Comparison of ENCODE assay signal across 9 mouse cellular contexts in the genomic region with DNA sequence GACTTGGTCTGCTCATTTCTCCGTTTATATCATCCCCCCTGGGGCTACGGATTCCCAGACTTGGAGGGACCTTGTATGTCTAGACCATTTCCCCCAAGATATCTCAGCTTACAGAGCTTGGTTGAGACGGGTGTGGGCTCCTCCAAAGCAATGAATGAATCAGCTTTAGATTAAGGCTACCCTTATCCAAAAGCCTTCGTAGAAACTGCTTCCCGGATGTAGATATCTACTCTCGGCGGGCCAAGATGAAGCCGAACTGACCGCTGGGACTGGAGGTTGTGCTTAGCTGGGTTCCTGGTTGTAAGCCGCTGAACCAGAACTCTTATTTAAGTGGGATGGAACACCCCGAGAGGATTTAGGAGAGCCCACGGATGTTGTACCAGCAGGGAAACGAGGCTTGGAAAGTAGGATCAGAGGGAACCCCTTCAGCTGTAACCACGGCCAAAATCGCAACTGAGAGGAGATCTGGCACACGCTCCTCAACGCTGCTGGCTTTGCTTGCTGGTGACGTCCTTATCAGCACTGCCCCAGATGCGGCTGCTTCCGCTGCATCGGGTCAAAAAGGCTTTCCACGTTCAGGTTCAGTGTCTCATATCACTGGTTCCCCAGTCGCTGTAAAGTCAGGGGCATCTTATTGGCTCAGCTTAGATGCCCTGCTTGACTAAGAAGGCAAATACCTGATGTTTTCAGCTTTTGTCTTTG. TPM values are rescaled to one million over a fixed set of nuclear protein-coding genes. Genes with fewer than 3 reads are reported as not detected.
A peak's percentile ranks its signal among the peaks of the same experiment; 100 is the strongest.
DNase-seq lines count a peak whose midpoint lies in the region; ATAC-seq and TF ChIP-seq lines count a peak whose summit lies in the region.
"Had no signal": no experiment of that assay in that cellular context is flagged by ENCODE, and none has a peak within 500 bp of the region (broad histone marks: within the 10 kb centered on the region; RNA-seq: fewer than 3 reads in every experiment).

No protein-coding gene starts in this region.

- WGBS in stomach, postnatal 0 days, result 61% methylated on average over 23 of the region's 23 CpGs
- 85% methylated on average over 23 of the region's 23 CpGs for WGBS in forebrain, embryonic 13.5 days

- no peak overlapping the region for H3K27ac ChIP-seq in testis, adult 2 months (ENCODE audit: control insufficient read depth, insufficient read depth, low read depth, low read length)
- peak overlapping the region; percentile 71 for H3K27ac ChIP-seq in stomach, postnatal 0 days (replicated peaks)
- no peak overlapping the region for H3K27ac ChIP-seq in forebrain, embryonic 13.5 days

- no peaks in the 10 kb centered on the region for H3K9me3 ChIP-seq in stomach, postnatal 0 days (ENCODE audit: control insufficient read depth, low read length)
- H3K9me3 ChIP-seq in forebrain, embryonic 13.5 days (replicated peaks), result no peaks in the 10 kb centered on the region

- no peak for DNase-seq in testis, postnatal 14 days (ENCODE audit: low spot score)
- DNase-seq in heart, postnatal 10 days, result peak; percentile 71 to 80
- DNase-seq in lung, adult 18-20 months, result peak; percentile 72 to 80
- DNase-seq in stomach, postnatal 0 days (ENCODE audit: low spot score), result peak; percentile 29
- no peak for DNase-seq in layer of hippocampus, adult 8-10 months (ENCODE audit: low spot score in 2 of 2)
- DNase-seq in cerebellum, postnatal 10 days, result no peak
- DNase-seq: right cerebral cortex, postnatal 4 days had no signal

- H3K4me2 ChIP-seq in stomach, postnatal 0 days (replicated peaks; ENCODE audit: low read depth), result 0 out of 2 replicates have a peak overlapping the region, but pooled peaks have one; percentile 8
- no peak overlapping the region for H3K4me2 ChIP-seq in forebrain, embryonic 13.5 days

- H3K4me3 ChIP-seq in testis, adult 2 months (ENCODE audit: control insufficient read depth, low read depth, low read length), result peak overlapping the region; percentile 4
- no peak overlapping the region for H3K4me3 ChIP-seq in stomach, postnatal 0 days (ENCODE audit: low read depth, low read length)
- no peak overlapping the region for H3K4me3 ChIP-seq in forebrain, embryonic 13.5 days

- peaks cover 7% of the 10 kb centered on the region for H3K4me1 ChIP-seq in testis, adult 2 months (ENCODE audit: control insufficient read depth, insufficient read depth, low read length)
- no peaks in the 10 kb centered on the region for H3K4me1 ChIP-seq in stomach, postnatal 0 days (replicated peaks; ENCODE audit: control insufficient read depth, insufficient read depth)
- peaks cover 13% of the 10 kb centered on the region for H3K4me1 ChIP-seq in forebrain, embryonic 13.5 days

- no peak for ATAC-seq in stomach, postnatal 0 days (ENCODE audit: low FRiP score, low TSS enrichment)
- ATAC-seq in forebrain, embryonic 13.5 days, result no peak

- H3K9ac ChIP-seq in stomach, postnatal 0 days (ENCODE audit: low read length), result no peak overlapping the region; the same call in 1 of the 2 replicates
- H3K9ac ChIP-seq in forebrain, embryonic 13.5 days, result no peak overlapping the region

- TF ChIP-seq EP300 in stomach, postnatal 0 days (optimal IDR thresholded peaks at IDR 0.05), result no peak

- H3K27me3 ChIP-seq in testis, adult 2 months (ENCODE audit: control insufficient read depth, insufficient read depth, low read length), result no peaks in the 10 kb centered on the region
- H3K27me3 ChIP-seq in stomach, postnatal 0 days (ENCODE audit: control insufficient read depth, insufficient read depth, low read length), result no peaks in the 10 kb centered on the region
- peaks cover 17% of the 10 kb centered on the region for H3K27me3 ChIP-seq in forebrain, embryonic 13.5 days

- intact Hi-C loops in heart, postnatal 10 days (cut with DNase I), result no loop called here

- no peaks in the 10 kb centered on the region for H3K36me3 ChIP-seq in testis, adult 2 months (ENCODE audit: control insufficient read depth, insufficient read depth, low read length)
- H3K36me3 ChIP-seq in stomach, postnatal 0 days (ENCODE audit: control insufficient read depth, insufficient read depth, low read length), result no peaks in the 10 kb centered on the region
- H3K36me3 ChIP-seq in forebrain, embryonic 13.5 days (ENCODE audit: poor library complexity, severe bottlenecking), result no peaks in the 10 kb centered on the region

- no peak for TF ChIP-seq POLR2A in testis, adult 2 months (IDR thresholded peaks at IDR 0.05; ENCODE audit: control insufficient read depth, low read depth, low read length)

- TF ChIP-seq CTCF in testis, adult 2 months (IDR thresholded peaks at IDR 0.05; ENCODE audit: control insufficient read depth, insufficient read depth, insufficient replicate concordance, low read depth, low read length), result no peak
- TF ChIP-seq CTCF in stomach, postnatal 0 days (IDR thresholded peaks at IDR 0.05; ENCODE audit: low read depth), result no peak

RNA-seq across cellular contexts. Expression of gene Cfap45, which starts 5.9 kb away (rescaled TPM):
- 302 and 305 TPM in 2 replicates for polyA plus RNA-seq in testis, adult 2 months (2012; rRNA removed)
- 1 to 10 TPM; 1.8 to 2.8 TPM for total RNA-seq in heart, postnatal 10 days (2021)
- polyA plus RNA-seq in stomach, postnatal 0 days (2015; fragmentation: Nextera tagmentation; extraction: Ambion mirVana), result 4.6 and 5.4 TPM in 2 replicates
- 1.4 and 2.2 TPM in 2 replicates for polyA plus RNA-seq in forebrain, embryonic 13.5 days (2015; fragmentation: Nextera tagmentation; extraction: Ambion mirVana)
- total RNA-seq in layer of hippocampus, adult 8-10 months (2022), result 1 to 10 TPM; 4.7 to 7.4 (median 5.6) TPM

RNA-seq across cellular contexts. Expression of gene Tagln2, which starts 26.7 kb away (rescaled TPM):
- 7.6 and 16.5 TPM in 2 replicates for polyA plus RNA-seq in testis, adult 2 months (2012; rRNA removed)
- 100 to 1,000 TPM; 173 to 178 TPM for total RNA-seq in heart, postnatal 10 days (2021)
- polyA plus RNA-seq in stomach, postnatal 0 days (2015; fragmentation: Nextera tagmentation; extraction: Ambion mirVana), result 564 and 594 TPM in 2 replicates
- polyA plus RNA-seq in forebrain, embryonic 13.5 days (2015; fragmentation: Nextera tagmentation; extraction: Ambion mirVana), result 52.9 and 55.8 TPM in 2 replicates
- total RNA-seq in layer of hippocampus, adult 8-10 months (2022), result 10 to 100 TPM; 11.7 to 21.0 (median 16.7) TPM

RNA-seq across cellular contexts. Expression of gene Vsig8, which starts 29.2 kb away (rescaled TPM):
- polyA plus RNA-seq in testis, adult 2 months (2012; rRNA removed), result 12.1 and 14.1 TPM in 2 replicates
- total RNA-seq in heart, postnatal 10 days (2021), result under 1 TPM in 1 of 2 experiments, not detected in 1; 0.24 TPM
- 19.2 and 22.7 TPM in 2 replicates for polyA plus RNA-seq in stomach, postnatal 0 days (2015; fragmentation: Nextera tagmentation; extraction: Ambion mirVana)
- 0.11 and 0.14 TPM in 2 replicates for polyA plus RNA-seq in forebrain, embryonic 13.5 days (2015; fragmentation: Nextera tagmentation; extraction: Ambion mirVana)
- total RNA-seq in layer of hippocampus, adult 8-10 months (2022), result under 1 TPM in 3 of 4 experiments, not detected in 1; 0.56 to 0.71 (median 0.64) TPM

RNA-seq across cellular contexts. Expression of gene Igsf9, which starts 44.9 kb away (rescaled TPM):
- 66.1 and 68.5 TPM in 2 replicates for polyA plus RNA-seq in testis, adult 2 months (2012; rRNA removed)
- total RNA-seq in heart, postnatal 10 days (2021), result 1 to 10 TPM; 1.0 to 1.4 TPM
- 16.7 and 19.9 TPM in 2 replicates for polyA plus RNA-seq in stomach, postnatal 0 days (2015; fragmentation: Nextera tagmentation; extraction: Ambion mirVana)
- 78.7 and 90.7 TPM in 2 replicates for polyA plus RNA-seq in forebrain, embryonic 13.5 days (2015; fragmentation: Nextera tagmentation; extraction: Ambion mirVana)
- total RNA-seq in layer of hippocampus, adult 8-10 months (2022), result 1 to 10 TPM; 4.1 to 6.6 (median 5.3) TPM

RNA-seq across cellular contexts. Expression of gene Slamf9, which starts 51.4 kb away (rescaled TPM):
- 9.8 and 13.1 TPM in 2 replicates for polyA plus RNA-seq in testis, adult 2 months (2012; rRNA removed)
- 1 to 10 TPM; 1.3 to 1.4 TPM for total RNA-seq in heart, postnatal 10 days (2021)
- 1.8 TPM in 2 replicates for polyA plus RNA-seq in stomach, postnatal 0 days (2015; fragmentation: Nextera tagmentation; extraction: Ambion mirVana)
- polyA plus RNA-seq in forebrain, embryonic 13.5 days (2015; fragmentation: Nextera tagmentation; extraction: Ambion mirVana), result 0.21 and 0.23 TPM in 2 replicates
- total RNA-seq in layer of hippocampus, adult 8-10 months (2022), result 1 to 10 TPM in 2 of 4 experiments, not detected in 2; 7.5 to 8.6 TPM

Comparison
In these comparisons a context has a peak if more than half of its experiments do, and no peak if none do; other contexts are left out.
1. DNase-seq: peak in heart, postnatal 10 days (2 of 2), lung, adult 18-20 months (2 of 2) and stomach, postnatal 0 days (single experiment); none in testis, postnatal 14 days (single experiment), layer of hippocampus, adult 8-10 months (0 of 2) and cerebellum, postnatal 10 days (0 of 2).
2. RNA of gene Cfap45, which starts 5.9 kb away (polyA plus RNA-seq): 302 to 305 TPM in testis, adult 2 months; 4.6 to 5.4 TPM in stomach, postnatal 0 days and 1.4 to 2.2 TPM in forebrain, embryonic 13.5 days; every median in the first group is over 10 times any median in the second.
3. RNA of gene Vsig8, which starts 29.2 kb away (polyA plus RNA-seq): 19.2 to 22.7 TPM in stomach, postnatal 0 days and 12.1 to 14.1 TPM in testis, adult 2 months; 0.11 to 0.14 TPM in forebrain, embryonic 13.5 days; every median in the first group is over 10 times any median in the second.